Mouse (Mus musculus): ENCODE measurements at regions not wholly inside any gene's neighbourhood (a gene's known extent, or its start where the extent isn't known, plus 50 kb on each side); places are given as distances from the start of the nearest gene placed in this dataset.
A peak's percentile ranks its signal among the peaks of the same experiment; 100 is the strongest.
"Not testable (repeated sequence)": the region's sequence is repeated elsewhere in the genome, so short reads cannot be mapped to it uniquely, and the experiment has no call there.

- intact Hi-C loops (cut with DNase I) = loop anchor here (5.0 kb wide), 1 partner anchor 167 kb away; the partner anchor contains the start of gene Klf6
- not testable (repeated sequence) for DNase-seq
Observed at GRCm38 (mm10) chr13:5695581-5695980, 165.7 kb upstream of the Klf6 start.

GRCm38 (mm10) chr13:5696377-5696776 is 164.9 kb upstream of the Klf6 start:
- intact Hi-C loops (cut with DNase I) = loop anchor here (5.0 kb wide), 1 partner anchor 166 kb away; the partner anchor contains the start of gene Klf6

GRCm38 (mm10) chr13:5697329-5697728 is 164.0 kb upstream of the Klf6 start:
- intact Hi-C loops (cut with DNase I) = loop anchor here (5.0 kb wide), 1 partner anchor 165 kb away; the partner anchor contains the start of gene Klf6

More at GRCm38 (mm10) chr13:5696377-5696776, 164.9 kb upstream of the Klf6 start:
- no peak for DNase-seq

GRCm38 (mm10) chr13:5702071-5702470 is 159.2 kb upstream of the Klf6 start:
- DNase-seq = no peak
- intact Hi-C loops (cut with DNase I) = no loop called here

More at GRCm38 (mm10) chr13:5697329-5697728, 164.0 kb upstream of the Klf6 start:
- not testable (repeated sequence) for DNase-seq

GRCm38 (mm10) chr13:5704991-5705390 is 156.3 kb upstream of the Klf6 start:
- intact Hi-C loops (cut with DNase I) = no loop called here
- DNase-seq = no peak

- intact Hi-C loops (cut with DNase I) = loop anchor here (5.0 kb wide), 1 partner anchor 151 kb away; the partner anchor contains the start of gene Klf6
- no peak for DNase-seq
Observed at GRCm38 (mm10) chr13:5711646-5712045, 149.6 kb upstream of the Klf6 start.

- DNase-seq = peak in 1 of 2 experiments; percentile 5
- intact Hi-C loops (cut with DNase I) = loop anchor here (5.0 kb wide), 1 partner anchor 149 kb away; the partner anchor contains the start of gene Klf6
Observed at GRCm38 (mm10) chr13:5713195-5713863, 148.0 kb upstream of the Klf6 start.

GRCm38 (mm10) chr13:5714191-5714591 is 147.1 kb upstream of the Klf6 start:
- intact Hi-C loops (cut with DNase I) = loop anchor here (5.0 kb wide), 1 partner anchor 148 kb away; the partner anchor contains the start of gene Klf6
- peak; percentile 36 to 43 for DNase-seq

GRCm38 (mm10) chr13:5714793-5715192 is 146.5 kb upstream of the Klf6 start:
- no peak for DNase-seq
- intact Hi-C loops (cut with DNase I) = loop anchor here (5.0 kb wide), 1 partner anchor 148 kb away; the partner anchor contains the start of gene Klf6

- intact Hi-C loops (cut with DNase I) = no loop called here
- DNase-seq = no peak
Observed at GRCm38 (mm10) chr13:5716749-5717148, 144.5 kb upstream of the Klf6 start.

- intact Hi-C loops (cut with DNase I) = no loop called here
- no peak for DNase-seq
Observed at GRCm38 (mm10) chr13:5723319-5723718, 138.0 kb upstream of the Klf6 start.

GRCm38 (mm10) chr13:5724364-5724763 is 136.9 kb upstream of the Klf6 start:
- peak in 1 of 2 experiments; percentile 13 for DNase-seq

GRCm38 (mm10) chr13:5725984-5726383 is 135.3 kb upstream of the Klf6 start:
- no peak for DNase-seq
- intact Hi-C loops (cut with DNase I) = loop anchor here (5.0 kb wide), 1 partner anchor 76 kb away; no protein-coding TSS in a partner anchor

More at GRCm38 (mm10) chr13:5724364-5724763, 136.9 kb upstream of the Klf6 start:
- intact Hi-C loops (cut with DNase I) = no loop called here

- intact Hi-C loops (cut with DNase I) = loop anchor here (5.0 kb wide), 1 partner anchor 76 kb away; no protein-coding TSS in a partner anchor
- DNase-seq = no peak
Observed at GRCm38 (mm10) chr13:5726446-5726845, 134.8 kb upstream of the Klf6 start.

GRCm38 (mm10) chr13:5728172-5728571 is 133.1 kb upstream of the Klf6 start:
- intact Hi-C loops (cut with DNase I) = loop anchor here (5.0 kb wide), 1 partner anchor 74 kb away; no protein-coding TSS in a partner anchor
- no peak for DNase-seq

GRCm38 (mm10) chr13:5728808-5729207 is 132.5 kb upstream of the Klf6 start:
- no peak for DNase-seq
- intact Hi-C loops (cut with DNase I) = loop anchor here (5.0 kb wide), 1 partner anchor 73 kb away; no protein-coding TSS in a partner anchor

- DNase-seq = no peak
- intact Hi-C loops (cut with DNase I) = loop anchor here (5.0 kb wide), 1 partner anchor 73 kb away; no protein-coding TSS in a partner anchor
Observed at GRCm38 (mm10) chr13:5729426-5730068, 131.7 kb upstream of the Klf6 start.

- DNase-seq = no peak
- intact Hi-C loops (cut with DNase I) = no loop called here
Observed at GRCm38 (mm10) chr13:5732206-5732605, 129.1 kb upstream of the Klf6 start.

GRCm38 (mm10) chr13:5735027-5735624 is 126.2 kb upstream of the Klf6 start:
- no peak for DNase-seq
- intact Hi-C loops (cut with DNase I) = no loop called here

- DNase-seq = no peak
- intact Hi-C loops (cut with DNase I) = no loop called here
Observed at GRCm38 (mm10) chr13:5736472-5736871, 124.8 kb upstream of the Klf6 start.

- DNase-seq = no peak
- intact Hi-C loops (cut with DNase I) = no loop called here
Observed at GRCm38 (mm10) chr13:5737214-5737613, 124.1 kb upstream of the Klf6 start.
